Mouse (Mus musculus) megakaryocyte-erythroid progenitor cell, adult 5-6 weeks (primary cell): Measurements from ENCODE around the gene Ssx2ip. TPM values are rescaled to one million over a fixed set of nuclear protein-coding genes. Genes with fewer than 3 reads are reported as not detected.

ENCODE experiments used
- ATAC-seq: replicated peaks from 2 replicates; pipeline ENCODE4 v1.8.0; 2016; ENCODE audit warnings: mild to moderate bottlenecking, inconsistent platforms; ENCODE audit not compliant: severe bottlenecking, poor library complexity, low FRiP score, low TSS enrichment
- total RNA-seq, 2 experiments: library from RNA; stranded (forward) in 1 of 2; stranded (reverse) in 1 of 2; fragments of 200-1000, 215-1000 nt in 1 of 2; fragments of >200 nt in 1 of 2; fragmentation: Nextera tagmentation in 1 of 2; gene quantifications; 2 replicates each; pipeline ENCODE4 v1.2.3; 2014 to 2017

Ssx2ip gene
- total RNA-seq (2014; fragmentation: Nextera tagmentation) (45.3 and 50.0 TPM in 2 replicates), total RNA-seq (2017) (69.2 and 73.8 TPM in 2 replicates)

- peak; percentile 89 for ATAC-seq
These were observed at the start of gene Ssx2ip for GRCm38 (mm10) chr3:146404311-146405201. Gene Ssx2ip (plus strand): TSS chr3:146404642.

- no peak for ATAC-seq
These were observed 49.3 kb upstream of the Ssx2ip start for GRCm38 (mm10) chr3:146355146-146355545.

GRCm38 (mm10) chr3:146365471-146365870 lies 39.0 kb upstream of the Ssx2ip start:
- no peak for ATAC-seq

GRCm38 (mm10) chr3:146367058-146367457 lies 37.4 kb upstream of the Ssx2ip start:
- peak; percentile 90 for ATAC-seq

- no peak for ATAC-seq
These were observed 33.8 kb upstream of the Ssx2ip start for GRCm38 (mm10) chr3:146370553-146371095.

GRCm38 (mm10) chr3:146371201-146371600 lies 33.2 kb upstream of the Ssx2ip start:
- no peak for ATAC-seq

GRCm38 (mm10) chr3:146374596-146375175 lies 29.8 kb upstream of the Ssx2ip start:
- no peak for ATAC-seq

- no peak for ATAC-seq
These were observed 29.2 kb upstream of the Ssx2ip start for GRCm38 (mm10) chr3:146375224-146375657.

- peak; percentile 69 for ATAC-seq
These were observed 27.9 kb upstream of the Ssx2ip start for GRCm38 (mm10) chr3:146376337-146377130.

GRCm38 (mm10) chr3:146377216-146377615 lies 27.2 kb upstream of the Ssx2ip start:
- ATAC-seq = no peak

- ATAC-seq = no peak
These were observed 25.7 kb upstream of the Ssx2ip start for GRCm38 (mm10) chr3:146378753-146379152.

- ATAC-seq = no peak
These were observed 24.5 kb upstream of the Ssx2ip start for GRCm38 (mm10) chr3:146379740-146380466.

GRCm38 (mm10) chr3:146380874-146381273 lies 23.6 kb upstream of the Ssx2ip start:
- no peak for ATAC-seq

GRCm38 (mm10) chr3:146381471-146381870 lies 23.0 kb upstream of the Ssx2ip start:
- peak; percentile 49 for ATAC-seq

GRCm38 (mm10) chr3:146386800-146387199 lies 17.6 kb upstream of the Ssx2ip start:
- no peak for ATAC-seq

GRCm38 (mm10) chr3:146392656-146393321 lies 11.7 kb upstream of the Ssx2ip start:
- peak; percentile 44 for ATAC-seq

GRCm38 (mm10) chr3:146393641-146394100 lies 10.8 kb upstream of the Ssx2ip start:
- peak; percentile 51 for ATAC-seq

- no peak for ATAC-seq
These were observed 8.2 kb upstream of the Ssx2ip start for GRCm38 (mm10) chr3:146396256-146396655.
